Mouse (Mus musculus) heart, embryonic 16.5 days (tissue): ENCODE data around the gene Spryd3. TPM values are rescaled to one million over a fixed set of nuclear protein-coding genes. Genes with fewer than 3 reads are reported as not detected.
"Not testable (repeated sequence)": the region's sequence is repeated elsewhere in the genome, so short reads cannot be mapped to it uniquely, and the experiment has no call there.

ENCODE experiments used
- ATAC-seq: fragments of 200-750 bp; cut with Nextera tagmentation; replicated peaks from 2 replicates; pipeline ENCODE4 v1.8.0; 2017; ENCODE audit warnings: moderate number of reproducible peaks; ENCODE audit not compliant: insufficient read depth, low FRiP score; ENCODE audit errors: extremely low read depth
- H3K27ac ChIP-seq: fragments of 300-500 bp; sonication (generic); 2 replicates; pipeline ENCODE4 v1.5.1; 2014; ENCODE audit warnings: mild to moderate bottlenecking, low read length, control low read depth, moderate library complexity
- H3K27me3 ChIP-seq: fragments of 300-500 bp; sonication (generic); 2 replicates; pipeline ENCODE4 v1.6.1; 2014; ENCODE audit warnings: low read length, mixed read lengths; ENCODE audit not compliant: control insufficient read depth, insufficient read depth
- H3K36me3 ChIP-seq: fragments of 300-500 bp; sonication (generic); 2 replicates; pipeline ENCODE4 v1.6.1; 2014; ENCODE audit not compliant: control insufficient read depth, insufficient read depth
- H3K4me1 ChIP-seq: fragments of 300-500 bp; sonication (generic); 2 replicates; pipeline ENCODE4 v1.6.1; 2014; ENCODE audit warnings: low read length, mixed read lengths; ENCODE audit not compliant: control insufficient read depth, insufficient read depth
- H3K4me2 ChIP-seq: fragments of 300-500 bp; sonication (generic); 2 replicates; pipeline ENCODE4 v1.6.1; 2014; ENCODE audit warnings: low read depth, mild to moderate bottlenecking, control low read depth, low read length
- H3K4me3 ChIP-seq: fragments of 300-500 bp; sonication (generic); 2 replicates; pipeline ENCODE4 v1.5.1; 2014; ENCODE audit warnings: mild to moderate bottlenecking, control low read depth, low read length
- H3K9ac ChIP-seq: fragments of 300-500 bp; sonication (generic); 2 replicates; pipeline ENCODE4 v1.6.1; 2014; ENCODE audit warnings: low read length, control low read depth
- H3K9me3 ChIP-seq: fragments of 300-500 bp; sonication (generic); replicated peaks from 2 replicates; pipeline ENCODE4 v1.6.1; 2016; ENCODE audit warnings: low read length; ENCODE audit not compliant: control insufficient read depth
- WGBS: fragments of 180-500 bp; shearing (Covaris S2); extraction: QIAGEN DNeasy Blood & Tissue Kit; methylation state at CpG from one replicate; pipeline ENCODE4 v1.1.7; 2014; 5-methylcytosine and 5-hydroxymethylcytosine counted together
- polyA plus RNA-seq: library from polyadenylated mRNA; unstranded; fragments of >200 nt; fragmentation: Nextera tagmentation; extraction: Ambion mirVana; gene quantifications from 2 replicates; pipeline ENCODE4 v1.2.1, GENCODE M21; 2015

The Spryd3 gene
- polyA plus RNA-seq, 1 experiment from 2014 or later: 19.8 TPM

GRCm38 (mm10) chr15:102169064-102169463 is 33.0 kb upstream of the Spryd3 start:
- H3K36me3 ChIP-seq: no peaks in the 10 kb centered on the region
- no peak overlapping the region for H3K4me2 ChIP-seq
- H3K9me3 ChIP-seq: 0 out of 2 replicates have a peak, but pooled peaks cover under 1% of the 10 kb centered on the region
- no peak overlapping the region for H3K4me3 ChIP-seq
- no peak overlapping the region for H3K27ac ChIP-seq
- no peak for ATAC-seq
- no peak overlapping the region for H3K9ac ChIP-seq
- 67% methylated on average over 2 of the region's 2 CpGs for WGBS
- no peaks in the 10 kb centered on the region for H3K27me3 ChIP-seq
- H3K4me1 ChIP-seq: peaks cover 12% of the 10 kb centered on the region

DNA sequence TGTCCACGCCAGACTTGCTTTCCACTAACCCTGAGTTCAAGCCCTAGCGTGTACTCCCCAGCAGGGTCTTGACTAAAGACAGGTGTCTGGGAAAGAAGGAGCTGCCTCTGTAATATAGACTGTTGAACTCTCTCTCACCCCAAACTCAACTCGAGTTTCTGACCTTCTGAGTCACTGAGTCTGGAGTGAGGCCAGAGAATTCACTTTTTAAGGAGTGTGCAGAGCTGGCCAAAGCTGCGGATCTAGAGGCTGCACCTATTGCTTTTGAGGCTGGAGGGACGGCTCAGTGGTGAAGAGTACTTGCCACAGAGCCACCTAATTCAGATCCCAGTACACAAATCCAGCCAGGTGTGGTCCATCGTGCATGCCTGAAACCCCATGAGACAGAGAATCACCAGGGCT is 31.6 kb upstream of the Spryd3 start:
- Histone ChIP-seq H3K9me3 (no peaks in the 10 kb centered on the region), H3K27me3 (no peaks in the 10 kb centered on the region), H3K36me3 (no peaks in the 10 kb centered on the region), H3K4me3 (no peak overlapping the region), H3K9ac (peak overlapping the region; percentile 26; the same call in 1 of the 2 replicates), H3K27ac (peak overlapping the region; percentile 57), H3K4me2 (no peak overlapping the region), H3K4me1 (peaks cover 12% of the 10 kb centered on the region)
- WGBS: 31% methylated on average over 6 of the region's 6 CpGs
- peak; percentile 67 for ATAC-seq

DNA sequence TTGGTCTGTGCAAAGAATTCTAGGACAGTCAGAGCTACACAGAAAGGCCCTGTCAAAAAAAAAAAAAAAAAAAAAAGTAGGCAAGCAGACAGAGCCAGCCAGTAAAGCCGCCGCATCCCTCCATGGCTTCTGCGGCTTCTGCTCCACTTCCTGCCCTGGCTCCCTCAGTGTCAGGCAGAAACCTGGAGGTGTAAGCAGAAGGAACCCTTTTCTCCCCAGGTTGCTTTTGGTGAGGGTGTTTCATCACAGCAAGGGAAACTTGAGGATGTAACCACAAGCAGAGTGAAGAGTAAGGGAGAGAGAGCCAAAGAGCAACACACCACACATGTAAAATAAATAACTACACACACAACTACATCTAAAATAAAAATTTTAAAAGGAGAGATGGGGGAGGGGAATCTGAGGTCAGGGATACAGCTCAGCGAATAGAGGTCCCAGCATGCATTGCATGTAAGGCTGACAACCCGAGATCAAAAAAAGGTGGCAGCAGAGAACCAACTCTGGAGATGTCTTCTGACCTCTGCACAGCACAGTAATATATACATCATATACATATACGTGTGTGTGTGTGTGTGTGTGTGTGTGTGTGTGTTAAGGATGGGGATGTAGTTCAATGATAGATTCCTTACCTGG is 29.6 kb upstream of the Spryd3 start:
- Histone ChIP-seq H3K36me3 (no peaks in the 10 kb centered on the region), H3K4me1 (peaks cover 12% of the 10 kb centered on the region), H3K9me3 (no peaks in the 10 kb centered on the region), H3K27ac (no peak overlapping the region), H3K9ac (no peak overlapping the region), H3K4me3 (no peak overlapping the region), H3K27me3 (no peaks in the 10 kb centered on the region), H3K4me2 (no peak overlapping the region)
- ATAC-seq: no peak
- WGBS: 45% methylated on average over 6 of the region's 6 CpGs

DNA sequence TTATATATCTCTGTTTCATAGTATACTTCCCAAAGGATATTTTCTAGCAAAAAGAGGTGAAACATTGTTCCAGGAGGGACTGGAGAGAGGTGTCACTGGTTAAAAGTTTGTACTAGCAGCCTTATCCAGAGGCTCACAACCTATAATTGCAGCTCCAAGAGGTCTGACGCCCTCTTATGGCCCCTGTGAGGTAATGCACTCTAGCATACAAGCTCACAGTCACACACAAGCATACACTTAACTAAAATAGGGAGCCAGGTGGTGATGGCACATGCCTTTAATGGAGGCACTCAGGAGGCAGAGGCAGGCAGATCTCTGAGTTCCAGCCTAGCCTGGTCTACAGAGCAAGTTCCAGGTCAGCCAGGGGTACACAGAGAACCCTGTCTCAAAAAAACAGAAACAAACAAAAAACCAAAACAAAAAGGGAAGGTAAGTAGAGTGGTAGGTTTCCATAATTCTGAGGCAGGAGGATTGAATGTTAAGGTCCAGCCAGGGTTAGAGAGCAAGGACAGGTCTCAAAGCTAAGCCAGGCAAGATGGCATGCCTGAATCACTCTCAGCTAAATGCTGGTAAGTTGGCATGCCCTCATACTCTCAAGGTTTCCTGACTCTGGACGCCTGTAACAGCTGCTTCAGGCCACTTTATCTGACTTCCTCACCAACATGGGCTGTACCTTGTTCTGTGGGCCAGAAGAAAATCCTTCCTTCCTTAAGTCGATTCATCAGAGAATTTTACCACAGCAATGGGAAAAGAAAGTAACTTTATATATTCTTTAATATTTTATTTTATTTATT is 28.1 kb upstream of the Spryd3 start:
- Histone ChIP-seq H3K27me3 (no peaks in the 10 kb centered on the region), H3K4me2 (no peak overlapping the region), H3K27ac (no peak overlapping the region), H3K4me3 (no peak overlapping the region), H3K9ac (no peak overlapping the region), H3K9me3 (no peaks in the 10 kb centered on the region), H3K4me1 (peaks cover 12% of the 10 kb centered on the region), H3K36me3 (no peaks in the 10 kb centered on the region)
- no peak for ATAC-seq
- WGBS: 54% methylated on average over 3 of the region's 3 CpGs

- ATAC-seq: no peak
- no peaks in the 10 kb centered on the region for H3K9me3 ChIP-seq
- H3K27me3 ChIP-seq: no peaks in the 10 kb centered on the region
- H3K27ac ChIP-seq: no peak overlapping the region
- no peak overlapping the region for H3K4me2 ChIP-seq
- H3K4me1 ChIP-seq: no peaks in the 10 kb centered on the region
- 52% methylated on average over 26 of the region's 27 CpGs for WGBS
- H3K36me3 ChIP-seq: no peaks in the 10 kb centered on the region
- no peak overlapping the region for H3K4me3 ChIP-seq
- no peak overlapping the region for H3K9ac ChIP-seq
Observed at GRCm38 (mm10) chr15:102160415-102161060, 24.5 kb upstream of the Spryd3 start.

DNA sequence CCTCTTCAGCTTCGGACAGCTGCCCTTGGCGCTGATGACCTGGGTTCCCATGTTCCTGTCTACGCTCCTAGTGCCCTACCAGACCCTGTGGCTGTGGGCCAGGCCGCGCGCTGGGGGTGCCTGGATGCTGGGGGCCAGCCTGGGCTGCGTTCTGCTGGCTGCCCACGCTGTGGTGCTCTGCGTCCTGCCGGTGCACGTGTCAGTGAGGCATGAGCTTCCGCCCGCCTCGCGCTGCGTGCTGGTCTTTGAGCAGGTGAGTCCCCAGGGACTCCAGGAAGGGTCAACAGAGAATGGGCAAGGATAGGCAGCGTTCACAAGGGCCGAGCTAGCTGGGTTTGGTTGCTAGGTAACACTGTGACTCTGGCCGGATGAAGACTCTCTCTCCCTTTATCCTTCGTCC is 20.8 kb upstream of the Spryd3 start:
- no peaks in the 10 kb centered on the region for H3K4me1 ChIP-seq
- no peak for ATAC-seq
- H3K9me3 ChIP-seq: 0 out of 2 replicates have a peak, but pooled peaks cover 3% of the 10 kb centered on the region
- H3K4me3 ChIP-seq: no peak overlapping the region
- WGBS: 47% methylated on average over 20 of the region's 20 CpGs
- H3K27me3 ChIP-seq: no peaks in the 10 kb centered on the region
- H3K36me3 ChIP-seq: no peaks in the 10 kb centered on the region
- no peak overlapping the region for H3K9ac ChIP-seq
- no peak overlapping the region for H3K4me2 ChIP-seq
- no peak overlapping the region for H3K27ac ChIP-seq

- H3K9me3 ChIP-seq, H3K36me3 ChIP-seq, ATAC-seq, H3K27me3 ChIP-seq, H3K4me1 ChIP-seq, H3K27ac ChIP-seq, H3K9ac ChIP-seq, H3K4me2 ChIP-seq, H3K4me3 ChIP-seq: not testable (repeated sequence)
- 91% methylated on average over 6 of the region's 6 CpGs for WGBS
Observed at GRCm38 (mm10) chr15:102155006-102155405, 19.0 kb upstream of the Spryd3 start.

GRCm38 (mm10) chr15:102152646-102153045 is 16.6 kb upstream of the Spryd3 start:
- 59% methylated on average over 4 of the region's 4 CpGs for WGBS
- no peak overlapping the region for H3K9ac ChIP-seq
- no peak overlapping the region for H3K4me3 ChIP-seq
- H3K9me3 ChIP-seq: 0 out of 2 replicates have a peak, but pooled peaks cover 3% of the 10 kb centered on the region
- H3K4me2 ChIP-seq: no peak overlapping the region
- H3K36me3 ChIP-seq: no peaks in the 10 kb centered on the region
- H3K4me1 ChIP-seq: peaks cover 7% of the 10 kb centered on the region
- H3K27ac ChIP-seq: no peak overlapping the region
- no peaks in the 10 kb centered on the region for H3K27me3 ChIP-seq
- ATAC-seq: no peak
